Mouse (Mus musculus): ENCODE measurements at regions not wholly inside any gene's neighbourhood (a gene's known extent, or its start where the extent isn't known, plus 50 kb on each side); places are given as distances from the start of the nearest gene placed in this dataset.

DNA sequence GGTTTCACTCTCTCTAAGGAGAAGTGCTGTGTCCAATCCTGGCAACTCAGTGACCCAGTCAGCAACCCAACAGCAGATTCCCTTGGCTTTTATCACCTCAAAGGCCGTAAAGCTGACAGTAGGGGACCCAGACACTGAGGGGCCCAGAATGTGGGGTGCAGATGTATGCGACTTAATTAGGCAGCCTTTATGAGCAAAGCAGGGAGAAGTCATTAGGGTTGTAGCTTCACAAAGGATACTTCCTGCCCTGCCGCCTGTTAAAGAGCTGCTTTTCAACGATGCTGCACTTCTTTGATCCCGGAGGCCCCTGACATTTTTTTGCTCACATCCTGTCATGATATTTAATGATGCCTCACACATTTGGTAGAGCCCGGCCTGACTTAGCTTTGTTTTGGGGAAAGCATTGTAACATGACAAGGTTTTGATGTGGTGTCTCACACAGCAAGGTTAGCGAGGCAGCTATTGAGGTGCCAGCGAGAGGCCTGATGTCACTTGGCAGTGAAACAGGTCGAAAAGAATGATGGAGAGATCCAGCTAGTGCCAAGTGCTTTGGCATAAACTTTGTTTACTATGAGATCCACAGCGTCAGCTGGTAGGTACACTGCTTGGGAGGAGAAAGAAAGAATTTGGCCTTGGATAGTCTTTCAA, 240.2 kb downstream of the Slc4a3 start:
- TF ChIP-seq POLR2A (IDR thresholded peaks at IDR 0.05; ENCODE audit: insufficient read depth, low read depth, low read length) (no peak), CTCF (IDR thresholded peaks at IDR 0.05; ENCODE audit: insufficient read depth, low read depth, low read length) (no peak)
- Histone ChIP-seq H3K4me1 (ENCODE audit: control insufficient read depth, insufficient read depth, low read length) (no peaks in the 10 kb centered on the region), H3K4me3 (ENCODE audit: insufficient read depth, low read depth, low read length) (no peak overlapping the region), H3K27ac (ENCODE audit: insufficient read depth, low read depth, low read length) (no peak overlapping the region)
- WGBS = 54% methylated on average over 10 of the region's 10 CpGs

DNA sequence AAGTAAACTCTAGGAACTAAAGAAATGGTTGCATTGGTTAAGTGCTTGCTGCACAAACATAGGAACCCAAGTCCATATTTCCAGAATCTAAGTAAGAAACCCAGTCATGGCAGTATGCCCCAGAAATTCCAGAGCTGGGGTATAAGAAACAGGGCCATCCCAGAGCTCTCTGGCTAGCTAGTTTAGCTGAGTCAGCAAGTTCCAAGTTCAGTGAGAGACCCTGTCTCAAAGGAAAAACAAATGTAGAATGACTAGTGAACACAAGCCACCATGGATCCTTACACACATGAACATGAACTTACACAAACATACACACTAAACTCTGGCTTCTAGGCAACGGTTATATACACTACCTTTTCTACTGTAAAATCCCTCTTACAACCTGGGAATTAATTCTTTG, 245.4 kb downstream of the Slc4a3 start:
- 92% methylated on average over 1 of the region's 1 CpGs for WGBS
- H3K4me1 ChIP-seq (ENCODE audit: control insufficient read depth, insufficient read depth, low read length) = no peaks in the 10 kb centered on the region
- H3K27ac ChIP-seq (ENCODE audit: insufficient read depth, low read depth, low read length) = no peak overlapping the region
- TF ChIP-seq POLR2A (IDR thresholded peaks at IDR 0.05; ENCODE audit: insufficient read depth, low read depth, low read length) = no peak
- TF ChIP-seq CTCF (IDR thresholded peaks at IDR 0.05; ENCODE audit: insufficient read depth, low read depth, low read length) = no peak
- no peak overlapping the region for H3K4me3 ChIP-seq (ENCODE audit: insufficient read depth, low read depth, low read length)

DNA sequence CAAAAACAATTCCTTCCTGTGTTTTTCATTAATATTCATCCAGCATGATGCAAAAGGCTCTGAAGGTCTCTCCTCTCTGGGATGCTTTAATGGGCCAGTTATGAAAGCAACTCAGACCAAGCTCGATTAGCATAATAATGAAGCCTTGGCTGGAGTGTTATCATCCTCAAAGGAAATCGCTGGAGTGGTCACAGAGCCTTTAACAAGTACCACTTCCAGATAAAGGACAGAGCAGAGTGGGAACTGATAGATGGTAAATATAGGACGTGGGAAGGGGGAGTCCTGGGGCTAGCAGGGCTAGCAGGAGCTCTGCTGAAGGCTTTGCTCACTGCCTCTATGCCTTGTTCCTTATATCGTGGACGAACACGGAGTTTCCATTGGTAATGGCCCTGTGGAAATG, 251.7 kb downstream of the Slc4a3 start:
- WGBS = 49% methylated on average over 6 of the region's 6 CpGs
- H3K27ac ChIP-seq (ENCODE audit: insufficient read depth, low read depth, low read length) = no peak overlapping the region
- H3K4me3 ChIP-seq (ENCODE audit: insufficient read depth, low read depth, low read length) = no peak overlapping the region
- H3K4me1 ChIP-seq (ENCODE audit: control insufficient read depth, insufficient read depth, low read length) = no peaks in the 10 kb centered on the region
- TF ChIP-seq CTCF (IDR thresholded peaks at IDR 0.05; ENCODE audit: insufficient read depth, low read depth, low read length) (no peak), POLR2A (IDR thresholded peaks at IDR 0.05; ENCODE audit: insufficient read depth, low read depth, low read length) (no peak)

DNA sequence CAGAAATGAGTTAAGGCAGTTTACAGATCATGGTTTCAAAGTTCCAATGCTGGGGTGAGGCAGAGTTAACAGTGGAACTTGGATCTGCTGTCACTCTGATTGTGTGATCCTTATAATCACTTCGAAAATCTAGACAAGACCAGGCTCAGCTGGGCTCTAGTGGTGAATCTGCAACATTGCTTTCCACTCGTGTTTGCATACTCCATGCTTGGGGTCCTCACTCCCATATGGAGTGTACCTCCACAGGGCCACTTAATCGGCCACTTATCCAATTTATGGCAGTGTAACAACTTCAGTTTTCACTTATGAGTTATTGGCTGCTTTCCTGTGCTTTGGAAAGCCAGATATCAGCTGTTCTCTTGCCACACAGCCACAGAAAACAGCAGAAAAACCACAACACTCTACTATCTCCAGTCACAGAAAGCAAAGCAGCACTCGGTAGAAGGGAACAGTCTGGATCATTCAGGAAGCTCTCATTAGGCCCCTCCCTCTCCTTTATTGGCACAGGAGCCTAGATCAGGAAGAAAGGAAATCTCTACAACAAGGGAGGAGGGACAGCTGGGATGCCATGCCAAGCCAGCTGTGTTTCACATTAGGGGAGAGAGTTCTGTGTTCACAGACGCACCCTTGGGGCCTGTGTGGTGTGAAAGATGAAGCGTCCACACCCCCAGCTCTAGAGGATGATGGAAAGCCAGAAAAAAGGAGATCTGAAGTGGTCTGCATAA, 252.5 kb downstream of the Slc4a3 start:
- Histone ChIP-seq H3K27ac (ENCODE audit: insufficient read depth, low read depth, low read length) (no peak overlapping the region), H3K4me3 (ENCODE audit: insufficient read depth, low read depth, low read length) (no peak overlapping the region), H3K4me1 (ENCODE audit: control insufficient read depth, insufficient read depth, low read length) (no peaks in the 10 kb centered on the region)
- TF ChIP-seq POLR2A (IDR thresholded peaks at IDR 0.05; ENCODE audit: insufficient read depth, low read depth, low read length) (no peak), CTCF (IDR thresholded peaks at IDR 0.05; ENCODE audit: insufficient read depth, low read depth, low read length) (no peak)
- 55% methylated on average over 6 of the region's 6 CpGs for WGBS

DNA sequence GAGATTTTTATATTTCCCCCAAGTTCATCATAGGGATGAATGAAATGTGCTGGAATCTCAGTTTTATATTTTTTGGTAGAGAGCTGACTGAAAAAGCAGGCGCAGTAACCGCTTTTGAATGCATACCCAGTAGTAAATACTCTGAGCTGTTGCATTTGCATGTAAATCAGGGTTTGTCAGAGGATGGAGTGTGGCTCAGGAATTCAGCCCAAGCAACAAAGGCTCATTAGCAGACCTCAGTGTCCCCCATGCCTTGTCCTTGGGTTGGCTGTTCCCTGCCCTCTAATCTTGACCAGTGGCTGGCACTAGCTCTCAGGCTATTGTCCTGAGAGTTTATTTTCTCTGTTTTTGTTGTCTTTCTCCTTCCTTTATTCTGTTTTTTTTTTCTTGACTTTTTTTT, 258.4 kb downstream of the Slc4a3 start:
- 73% methylated on average over 2 of the region's 2 CpGs for WGBS

DNA sequence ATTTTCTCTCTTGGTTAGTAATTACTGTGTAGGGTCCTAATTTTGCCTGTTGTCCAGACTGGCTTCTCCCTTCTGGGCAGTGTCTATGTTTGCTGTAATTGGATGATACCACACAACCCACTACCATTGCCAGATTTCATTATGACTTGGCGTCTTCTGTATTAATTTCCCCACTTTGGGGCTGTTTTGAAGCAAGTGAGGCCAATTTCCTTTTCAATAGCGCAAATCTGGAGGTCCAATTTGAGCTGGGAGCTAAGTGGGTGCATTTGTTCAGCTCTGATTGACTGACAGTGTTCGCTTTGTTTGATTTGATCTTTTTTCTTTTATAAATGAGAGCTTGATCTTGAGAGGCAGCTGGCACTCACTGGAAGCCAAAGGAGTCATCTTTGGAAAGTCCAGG, 266.4 kb downstream of the Slc4a3 start:
- 60% methylated on average over 3 of the region's 3 CpGs for WGBS

More for the DNA sequence above, 258.4 kb downstream of the Slc4a3 start:
- TF ChIP-seq POLR2A (IDR thresholded peaks at IDR 0.05; ENCODE audit: insufficient read depth, low read depth, low read length) (no peak), CTCF (IDR thresholded peaks at IDR 0.05; ENCODE audit: insufficient read depth, low read depth, low read length) (no peak)
- Histone ChIP-seq H3K4me1 (ENCODE audit: control insufficient read depth, insufficient read depth, low read length) (no peaks in the 10 kb centered on the region), H3K4me3 (ENCODE audit: insufficient read depth, low read depth, low read length) (no peak overlapping the region), H3K27ac (ENCODE audit: insufficient read depth, low read depth, low read length) (no peak overlapping the region)

DNA sequence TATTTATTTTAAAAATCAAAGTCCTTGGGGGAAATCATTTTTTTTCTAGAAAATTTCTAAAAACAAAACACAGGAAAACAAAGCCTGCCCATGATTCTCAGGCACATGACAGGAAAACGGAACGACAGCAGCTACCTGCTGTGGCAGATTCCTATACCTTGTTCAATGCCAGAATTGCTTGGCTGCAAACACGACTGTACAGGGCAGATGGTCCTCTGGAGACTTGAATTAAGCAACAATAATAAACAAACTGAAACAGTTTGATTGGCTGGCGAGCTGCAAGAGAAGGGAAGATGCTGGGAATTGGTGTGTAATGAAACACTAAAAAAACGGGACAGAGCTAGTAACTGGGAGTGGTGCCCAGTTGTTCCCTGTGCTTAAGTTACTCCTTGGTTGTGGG, 280.1 kb downstream of the Slc4a3 start:
- no peak for TF ChIP-seq POLR2A (IDR thresholded peaks at IDR 0.05; ENCODE audit: insufficient read depth, low read depth, low read length)
- no peak for TF ChIP-seq CTCF (IDR thresholded peaks at IDR 0.05; ENCODE audit: insufficient read depth, low read depth, low read length)
- WGBS = 54% methylated on average over 5 of the region's 5 CpGs
- Histone ChIP-seq H3K4me1 (ENCODE audit: control insufficient read depth, insufficient read depth, low read length) (no peaks in the 10 kb centered on the region), H3K4me3 (ENCODE audit: insufficient read depth, low read depth, low read length) (no peak overlapping the region), H3K27ac (ENCODE audit: insufficient read depth, low read depth, low read length) (no peak overlapping the region)

More for the DNA sequence above, 266.4 kb downstream of the Slc4a3 start:
- TF ChIP-seq CTCF (IDR thresholded peaks at IDR 0.05; ENCODE audit: insufficient read depth, low read depth, low read length) (no peak), POLR2A (IDR thresholded peaks at IDR 0.05; ENCODE audit: insufficient read depth, low read depth, low read length) (no peak)
- no peaks in the 10 kb centered on the region for H3K4me1 ChIP-seq (ENCODE audit: control insufficient read depth, insufficient read depth, low read length)
- H3K27ac ChIP-seq (ENCODE audit: insufficient read depth, low read depth, low read length) = no peak overlapping the region
- H3K4me3 ChIP-seq (ENCODE audit: insufficient read depth, low read depth, low read length) = no peak overlapping the region

DNA sequence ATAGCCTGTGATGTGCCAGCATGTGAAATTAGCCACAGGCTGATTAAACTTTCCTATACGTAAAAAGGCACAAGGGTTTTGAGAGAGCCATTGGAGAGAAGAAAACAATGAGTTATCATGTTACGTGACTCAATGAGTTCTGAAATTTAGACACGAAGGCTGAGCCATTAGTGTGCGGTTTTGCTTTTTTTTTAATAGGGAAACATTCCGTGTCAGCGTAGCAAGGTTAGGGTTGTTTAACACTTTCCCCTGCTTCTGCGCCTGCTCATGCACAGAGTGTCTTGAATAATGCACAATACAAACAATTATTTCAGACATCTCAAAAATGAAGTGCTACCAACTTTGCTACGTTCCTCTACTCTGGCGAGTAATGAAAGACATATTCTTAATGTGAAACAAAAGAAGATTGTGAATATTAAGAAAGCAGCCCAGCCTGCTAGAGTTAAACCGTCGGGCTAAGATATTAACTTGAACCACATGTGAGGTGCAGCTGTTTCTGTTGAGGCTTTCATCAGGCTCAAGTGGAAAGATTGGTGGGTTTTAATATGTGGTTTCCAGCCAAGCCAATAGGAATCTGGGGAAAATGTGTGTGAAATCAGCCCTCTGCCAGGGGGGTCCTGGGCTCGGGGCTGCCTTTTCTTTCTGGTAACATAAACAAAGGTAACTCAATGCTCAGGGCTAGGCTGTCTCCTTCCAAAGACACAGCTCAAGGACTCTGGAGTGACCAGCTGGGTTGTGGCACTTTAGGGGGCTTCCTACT, 287.2 kb downstream of the Slc4a3 start:
- 55% methylated on average over 12 of the region's 12 CpGs for WGBS
- no peak overlapping the region for H3K4me3 ChIP-seq (ENCODE audit: insufficient read depth, low read depth, low read length)
- TF ChIP-seq POLR2A (IDR thresholded peaks at IDR 0.05; ENCODE audit: insufficient read depth, low read depth, low read length) (no peak), CTCF (IDR thresholded peaks at IDR 0.05; ENCODE audit: insufficient read depth, low read depth, low read length) (no peak)
- no peak overlapping the region for H3K27ac ChIP-seq (ENCODE audit: insufficient read depth, low read depth, low read length)
- H3K4me1 ChIP-seq (ENCODE audit: control insufficient read depth, insufficient read depth, low read length) = no peaks in the 10 kb centered on the region

DNA sequence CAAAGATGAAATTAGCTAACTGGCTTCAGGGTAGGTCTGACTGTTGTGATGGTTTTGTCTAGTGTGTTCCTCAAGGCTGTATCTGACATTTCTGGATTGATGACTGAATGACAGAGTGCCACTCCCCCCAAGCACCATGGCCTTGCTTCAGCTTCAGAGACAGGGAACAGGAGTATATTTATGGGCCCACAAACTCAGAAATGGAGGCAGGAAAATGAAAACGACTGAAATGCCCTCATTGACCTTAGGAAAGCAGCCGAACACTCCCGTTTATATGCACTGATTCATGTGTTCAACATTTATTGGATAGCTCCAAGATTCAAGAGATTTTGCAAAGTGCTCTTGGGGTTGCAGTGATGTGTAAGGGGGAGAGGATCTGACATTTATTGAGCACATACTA, 288.3 kb downstream of the Slc4a3 start:
- TF ChIP-seq POLR2A (IDR thresholded peaks at IDR 0.05; ENCODE audit: insufficient read depth, low read depth, low read length) = no peak
- TF ChIP-seq CTCF (IDR thresholded peaks at IDR 0.05; ENCODE audit: insufficient read depth, low read depth, low read length) = no peak
- 94% methylated on average over 3 of the region's 3 CpGs for WGBS
- H3K4me1 ChIP-seq (ENCODE audit: control insufficient read depth, insufficient read depth, low read length) = no peaks in the 10 kb centered on the region

More for the DNA sequence above, 288.3 kb downstream of the Slc4a3 start:
- H3K4me3 ChIP-seq (ENCODE audit: insufficient read depth, low read depth, low read length) = no peak overlapping the region
- H3K27ac ChIP-seq (ENCODE audit: insufficient read depth, low read depth, low read length) = no peak overlapping the region

Measured in olfactory bulb, adult 2 months (tissue).